Mouse (Mus musculus) hindbrain, embryonic 13.5 days (tissue): ENCODE results near the gene Ptbp1. TPM values are rescaled to one million over a fixed set of nuclear protein-coding genes. Genes with fewer than 3 reads are reported as not detected.
"Not testable (repeated sequence)": the region's sequence is repeated elsewhere in the genome, so short reads cannot be mapped to it uniquely, and the experiment has no call there.

Source experiments
- ATAC-seq: fragments of 200-750 bp; cut with Nextera tagmentation; 2 replicates; pipeline ENCODE4 v1.8.0; 2017; ENCODE audit warnings: moderate TSS enrichment; ENCODE audit not compliant: low FRiP score
- H3K27ac ChIP-seq: fragments of 300-500 bp; sonication (generic); 2 replicates; pipeline ENCODE4 v1.5.1; 2015; ENCODE audit warnings: inconsistent platforms, mild to moderate bottlenecking, moderate library complexity
- H3K27me3 ChIP-seq: fragments of 300-500 bp; sonication (generic); 2 replicates; pipeline ENCODE4 v1.6.1; 2015; ENCODE audit warnings: mild to moderate bottlenecking, inconsistent platforms
- H3K36me3 ChIP-seq: fragments of 300-500 bp; sonication (generic); 2 replicates; pipeline ENCODE4 v1.6.1; 2015; ENCODE audit warnings: mild to moderate bottlenecking, inconsistent platforms
- H3K4me1 ChIP-seq: fragments of 300-500 bp; sonication (generic); replicated peaks from 2 replicates; pipeline ENCODE4 v1.6.1; 2015; ENCODE audit warnings: inconsistent platforms
- H3K4me2 ChIP-seq: fragments of 300-500 bp; sonication (generic); 2 replicates; pipeline ENCODE4 v1.6.1; 2015; ENCODE audit warnings: inconsistent platforms, mild to moderate bottlenecking, moderate library complexity
- H3K4me3 ChIP-seq: fragments of 300-500 bp; sonication (generic); 2 replicates; pipeline ENCODE4 v1.5.1; 2015; ENCODE audit warnings: mild to moderate bottlenecking, inconsistent platforms
- H3K9ac ChIP-seq: fragments of 300-500 bp; sonication (generic); 2 replicates; pipeline ENCODE4 v1.6.1; 2015; ENCODE audit warnings: mild to moderate bottlenecking, inconsistent platforms
- H3K9me3 ChIP-seq: fragments of 300-500 bp; sonication (generic); 2 replicates; pipeline ENCODE4 v1.6.1; 2016; ENCODE audit warnings: inconsistent platforms
- WGBS: fragments of 180-500 bp; shearing (Covaris S2); methylation state at CpG from one replicate; pipeline ENCODE4 v1.1.7; 2015; 5-methylcytosine and 5-hydroxymethylcytosine counted together
- polyA plus RNA-seq: library from polyadenylated mRNA; unstranded; fragments of >200 nt; fragmentation: Nextera tagmentation; extraction: Ambion mirVana; gene quantifications from 2 replicates; pipeline ENCODE4 v1.2.1, GENCODE M21; 2015

Ptbp1 gene
- polyA plus RNA-seq, 1 experiment from 2014 or later: 86.0 TPM

- not testable (repeated sequence) for H3K27ac ChIP-seq, H3K9ac ChIP-seq, H3K4me2 ChIP-seq, H3K4me1 ChIP-seq, H3K9me3 ChIP-seq, H3K4me3 ChIP-seq
- H3K36me3 ChIP-seq: peaks cover 38% of the 10 kb centered on the region
- H3K27me3 ChIP-seq: peaks cover 26% of the 10 kb centered on the region
- 47% methylated on average over 22 of the region's 22 CpGs for WGBS
- ATAC-seq: peak; percentile 22; the same call in 1 of the 2 replicates
These were observed 38.4 kb downstream of the Ptbp1 start for GRCm38 (mm10) chr10:79892451-79893118.

GRCm38 (mm10) chr10:79896306-79896705 is 42.1 kb downstream of the Ptbp1 start:
- Histone ChIP-seq H3K9ac (no peak overlapping the region), H3K27me3 (peaks cover 27% of the 10 kb centered on the region), H3K4me2 (no peak overlapping the region), H3K27ac (no peak overlapping the region), H3K4me3 (no peak overlapping the region), H3K4me1 (peaks cover 10% of the 10 kb centered on the region), H3K36me3 (peaks cover 55% of the 10 kb centered on the region), H3K9me3 (no peaks in the 10 kb centered on the region)
- 92% methylated on average over 16 of the region's 16 CpGs for WGBS
- no peak for ATAC-seq

- ATAC-seq: no peak
- Histone ChIP-seq H3K4me2 (no peak overlapping the region), H3K27ac (no peak overlapping the region), H3K9ac (no peak overlapping the region), H3K9me3 (no peaks in the 10 kb centered on the region), H3K4me3 (no peak overlapping the region), H3K27me3 (peaks cover 24% of the 10 kb centered on the region), H3K4me1 (peaks cover 12% of the 10 kb centered on the region), H3K36me3 (peaks cover 55% of the 10 kb centered on the region)
- 89% methylated on average over 13 of the region's 13 CpGs for WGBS
These were observed 42.6 kb downstream of the Ptbp1 start for GRCm38 (mm10) chr10:79896814-79897213.

GRCm38 (mm10) chr10:79897316-79898245 is 43.4 kb downstream of the Ptbp1 start:
- no peak overlapping the region for H3K27ac ChIP-seq
- peaks cover 59% of the 10 kb centered on the region for H3K36me3 ChIP-seq
- H3K9ac ChIP-seq: peak overlapping the region; percentile 19; the same call in 1 of the 2 replicates
- no peak overlapping the region for H3K4me3 ChIP-seq
- H3K4me1 ChIP-seq: peaks cover 12% of the 10 kb centered on the region
- H3K27me3 ChIP-seq: peaks cover 24% of the 10 kb centered on the region
- no peak overlapping the region for H3K4me2 ChIP-seq
- no peaks in the 10 kb centered on the region for H3K9me3 ChIP-seq
- WGBS: 51% methylated on average over 19 of the region's 20 CpGs
- no peak for ATAC-seq

- Histone ChIP-seq H3K9ac (peak overlapping the region; percentile 7), H3K27me3 (peaks cover 29% of the 10 kb centered on the region), H3K36me3 (peaks cover 70% of the 10 kb centered on the region), H3K9me3 (no peaks in the 10 kb centered on the region), H3K4me3 (no peak overlapping the region), H3K4me1 (peaks cover 12% of the 10 kb centered on the region), H3K4me2 (no peak overlapping the region), H3K27ac (peak overlapping the region; percentile 58; the same call in 1 of the 2 replicates)
- peak; percentile 65 for ATAC-seq
- 14% methylated on average over 2 of the region's 2 CpGs for WGBS
These were observed 46.8 kb downstream of the Ptbp1 start for GRCm38 (mm10) chr10:79900951-79901410.

- WGBS: 97% methylated on average over 9 of the region's 9 CpGs
- peaks cover 60% of the 10 kb centered on the region for H3K36me3 ChIP-seq
- H3K9me3 ChIP-seq: no peaks in the 10 kb centered on the region
These were observed 52.5 kb downstream of the Ptbp1 start for GRCm38 (mm10) chr10:79906712-79907111.

GRCm38 (mm10) chr10:79907415-79907814 is 53.2 kb downstream of the Ptbp1 start:
- no peak overlapping the region for H3K4me3 ChIP-seq
- no peak overlapping the region for H3K4me2 ChIP-seq
- 0 out of 2 replicates have a peak, but pooled peaks cover 5% of the 10 kb centered on the region for H3K27me3 ChIP-seq
- no peak overlapping the region for H3K27ac ChIP-seq
- 94% methylated on average over 10 of the region's 10 CpGs for WGBS
- peaks cover 14% of the 10 kb centered on the region for H3K4me1 ChIP-seq
- peaks cover 64% of the 10 kb centered on the region for H3K36me3 ChIP-seq
- ATAC-seq: no peak
- H3K9me3 ChIP-seq: no peaks in the 10 kb centered on the region
- no peak overlapping the region for H3K9ac ChIP-seq

More at GRCm38 (mm10) chr10:79906712-79907111, 52.5 kb downstream of the Ptbp1 start:
- Histone ChIP-seq H3K27ac (no peak overlapping the region), H3K4me3 (no peak overlapping the region), H3K27me3 (0 out of 2 replicates have a peak, but pooled peaks cover 5% of the 10 kb centered on the region), H3K4me2 (no peak overlapping the region), H3K4me1 (peaks cover 14% of the 10 kb centered on the region), H3K9ac (0 out of 2 replicates have a peak overlapping the region, but pooled peaks have one; percentile 5)
- ATAC-seq: no peak

GRCm38 (mm10) chr10:79908167-79909091 is 54.2 kb downstream of the Ptbp1 start, which contains the start of gene Med16:
Med16 (minus strand) TSS chr10:79908923.
- Histone ChIP-seq H3K4me1 (peaks cover 14% of the 10 kb centered on the region), H3K27ac (peak within 1 kb of the TSS; percentile 98), H3K4me3 (peak within 1 kb of the TSS; percentile 63), H3K36me3 (peaks cover 61% of the 10 kb centered on the region), H3K4me2 (peak within 1 kb of the TSS; percentile 53), H3K9ac (peak within 1 kb of the TSS; percentile 85), H3K9me3 (no peaks in the 10 kb centered on the region), H3K27me3 (no peaks in the 10 kb centered on the region)
- ATAC-seq: peak; percentile 92
- WGBS: 2% methylated on average over 52 of the region's 52 CpGs

GRCm38 (mm10) chr10:79909092-79909922 is 55.1 kb downstream of the Ptbp1 start:
- 25% methylated on average over 14 of the region's 14 CpGs for WGBS
- peak overlapping the region; percentile 64 for H3K9ac ChIP-seq
- peaks cover 54% of the 10 kb centered on the region for H3K36me3 ChIP-seq
- peak overlapping the region; percentile 53 for H3K4me2 ChIP-seq
- ATAC-seq: peak; percentile 50
- peak overlapping the region; percentile 98 for H3K27ac ChIP-seq
- no peaks in the 10 kb centered on the region for H3K27me3 ChIP-seq
- peaks cover 20% of the 10 kb centered on the region for H3K4me1 ChIP-seq
- H3K4me3 ChIP-seq: peak overlapping the region; percentile 63
- H3K9me3 ChIP-seq: no peaks in the 10 kb centered on the region

- Histone ChIP-seq H3K4me1 (peaks cover 32% of the 10 kb centered on the region), H3K4me2 (0 out of 2 replicates have a peak within 1 kb of the TSS, but pooled peaks have one; percentile 53), H3K4me3 (peak within 1 kb of the TSS; percentile 22; the same call in 1 of the 2 replicates), H3K27ac (peak within 1 kb of the TSS; percentile 98), H3K9ac (peak within 1 kb of the TSS; percentile 64; the same call in 1 of the 2 replicates), H3K9me3 (no peaks in the 10 kb centered on the region), H3K27me3 (no peaks in the 10 kb centered on the region), H3K36me3 (peaks cover 43% of the 10 kb centered on the region)
- ATAC-seq: no peak
- WGBS: 95% methylated on average over 4 of the region's 4 CpGs
These were observed 56.3 kb downstream of the Ptbp1 start, which contains the start of gene Gm26602 for GRCm38 (mm10) chr10:79910556-79910955. Gm26602 (plus strand) TSS chr10:79910856.
